Mouse (Mus musculus) lung, postnatal 14 days (tissue): ENCODE data around the gene Srpk1.
A peak's percentile ranks its signal among the peaks of the same experiment; 100 is the strongest.

ENCODE experiments used
- DNase-seq: peaks from one replicate; pipeline ENCODE4 v3.0.0; 2021

Gene Srpk1

DNA sequence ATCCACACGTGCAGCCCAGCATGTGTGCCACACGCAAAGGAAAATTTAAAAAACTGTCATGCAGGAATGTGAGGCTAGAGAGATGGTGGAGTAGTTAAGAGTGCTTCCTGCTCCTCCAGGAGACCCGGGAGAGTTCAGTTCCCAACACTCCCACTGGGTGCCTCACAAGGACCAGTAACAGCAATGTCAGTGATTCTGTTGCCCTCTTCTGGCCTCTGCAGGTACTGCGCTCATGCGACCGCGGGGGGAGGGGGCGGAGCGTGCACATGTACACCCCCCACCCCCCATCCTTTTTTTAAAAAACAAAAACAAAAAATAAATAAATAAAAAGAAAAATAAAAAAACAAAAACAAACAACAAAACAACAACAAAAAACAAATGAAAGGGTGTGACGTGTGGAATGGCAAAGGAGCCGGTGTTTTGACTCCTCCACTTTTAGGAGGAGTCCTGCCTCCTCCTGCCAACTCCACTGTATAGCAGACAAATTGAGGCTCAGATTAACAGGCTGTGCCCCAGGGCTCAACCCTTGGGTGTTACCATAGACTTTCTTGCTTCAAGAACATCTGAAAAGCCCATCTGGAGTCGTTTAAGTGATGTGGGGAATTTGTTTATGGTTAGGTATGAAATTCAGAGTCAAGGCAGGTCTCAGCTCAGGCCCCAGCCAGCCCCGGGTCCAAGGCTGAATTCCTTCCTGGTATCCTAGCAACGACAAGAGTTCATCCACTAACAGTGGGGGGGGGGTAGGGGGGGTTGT lies 69.3 kb downstream of the Srpk1 start:
- DNase-seq = peak; percentile 79

DNA sequence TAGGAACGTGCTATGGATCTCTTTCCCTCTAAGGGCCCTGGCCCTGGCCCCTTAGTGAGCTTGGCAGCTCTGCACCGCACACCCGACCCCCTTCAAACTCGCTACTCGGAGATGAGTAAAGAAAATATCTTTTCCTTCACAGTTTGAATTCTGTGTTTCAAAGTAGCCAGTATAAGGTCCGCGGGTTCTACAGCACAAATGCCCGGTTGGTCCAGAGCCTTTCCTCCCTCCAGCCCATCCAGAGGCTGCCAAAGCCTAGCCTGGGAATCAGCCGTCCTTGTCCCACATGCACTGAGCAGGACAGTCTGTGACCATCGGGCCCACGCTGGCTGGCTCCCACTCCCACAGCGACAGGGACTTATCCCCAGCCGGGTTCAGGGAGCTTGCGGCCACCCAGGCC lies 73.4 kb downstream of the Srpk1 start, which contains the start of gene Clpsl2:
Gene Clpsl2, plus strand, starts transcription at position 301 of the 400 bp plus-strand sequence.
- DNase-seq = no peak

DNA sequence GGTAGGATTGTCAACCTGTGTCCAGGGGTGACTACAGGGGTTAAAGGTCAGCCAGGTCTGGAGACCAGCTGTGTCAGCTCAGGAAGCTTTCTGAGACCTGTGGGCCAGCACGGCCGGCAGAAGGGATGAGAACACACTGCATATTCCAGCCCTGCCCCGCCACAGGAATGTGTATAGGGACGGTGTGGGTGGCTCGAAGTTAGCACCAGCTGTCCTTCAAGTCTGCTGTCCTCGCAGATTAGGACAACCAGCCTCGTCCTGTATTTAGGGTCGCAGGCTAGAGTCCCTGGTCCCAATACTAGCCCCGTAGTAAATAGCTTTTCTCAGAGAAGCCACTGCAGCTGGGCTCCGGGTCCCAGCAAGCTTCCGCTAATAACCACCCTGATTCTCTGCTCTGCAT lies 74.0 kb downstream of the Srpk1 start:
- no peak for DNase-seq

DNA sequence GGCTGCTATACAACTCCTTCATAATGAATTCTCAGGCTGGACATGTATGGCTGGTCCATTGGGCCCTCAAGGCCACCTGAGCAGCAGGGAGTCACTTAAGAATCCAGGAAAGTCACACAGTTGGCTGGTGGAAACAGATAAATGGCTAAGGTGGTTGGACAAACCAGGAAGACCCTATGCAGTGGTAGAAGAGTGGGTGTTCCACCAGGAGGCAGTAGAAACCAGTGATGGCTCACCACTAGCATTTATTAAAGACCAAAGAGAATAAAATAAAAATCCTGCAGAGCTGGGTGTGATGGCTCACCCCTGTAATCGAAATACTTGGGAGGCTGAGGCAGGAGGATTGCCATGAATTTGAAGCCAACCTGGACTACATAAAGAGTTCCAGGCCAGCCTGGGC lies 75.6 kb downstream of the Srpk1 start:
- peak; percentile 37 for DNase-seq

DNA sequence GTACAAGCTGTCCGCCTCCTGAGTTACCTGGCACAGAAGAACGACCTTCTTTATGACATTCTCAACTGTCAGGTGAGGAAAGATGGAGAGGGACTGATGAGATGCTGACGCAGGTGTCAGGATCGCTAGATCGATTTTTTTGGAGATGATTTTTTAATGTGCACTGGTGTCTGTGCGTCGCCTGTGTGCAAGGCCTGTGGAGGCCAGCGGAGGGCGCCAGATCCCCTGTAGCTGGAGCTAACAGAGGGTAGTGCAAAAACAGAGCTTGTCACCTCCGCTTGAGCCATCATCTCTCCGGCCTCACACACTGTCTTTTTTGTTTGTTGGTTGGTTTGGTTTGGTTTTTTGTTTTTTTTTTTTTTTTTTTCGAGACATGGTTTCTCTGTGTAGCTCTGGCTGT lies 84.6 kb downstream of the Srpk1 start:
- no peak for DNase-seq
